12 mouse cellular contexts compared by ENCODE assay signal in the genomic region with DNA sequence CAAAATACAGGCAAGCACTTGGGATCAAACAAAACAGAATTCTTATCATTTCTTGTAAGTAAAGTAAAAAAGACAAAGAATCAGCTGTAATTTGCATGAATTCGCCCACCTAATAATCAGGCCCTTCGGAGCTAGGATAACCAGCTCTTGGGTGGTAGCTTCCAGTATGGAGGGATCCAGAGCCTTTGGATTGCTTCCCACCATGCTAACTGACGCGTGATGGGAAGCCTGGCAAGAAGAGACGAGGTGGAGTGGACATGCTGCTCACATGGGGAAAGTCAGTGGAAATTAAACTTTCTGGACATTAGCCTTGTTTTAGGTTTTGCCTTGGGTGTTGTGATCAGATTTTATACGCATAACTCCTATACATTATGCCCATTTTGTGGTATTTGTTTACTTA.
"Had no signal": no experiment of that assay in that cellular context is flagged by ENCODE, and none has a peak within 500 bp of the region (broad histone marks: within the 10 kb centered on the region; RNA-seq: fewer than 3 reads in every experiment).

No protein-coding gene starts in this region.

- DNase-seq: retina, postnatal 1 day; right cerebral cortex, adult 18-20 months; right cerebral cortex, postnatal 14 days; right cerebral cortex, postnatal 25 days; right cerebral cortex, postnatal 4 days; spleen, adult 18-20 months; thymus, adult 18-20 months; thymus, adult 2 months; thymus, postnatal 14 days; thymus, postnatal 25 days; thymus, postnatal 36 days; thymus, postnatal 4 days had no signal
